Mouse (Mus musculus): ENCODE measurements around the gene Tlcd2.

The Tlcd2 gene

DNA sequence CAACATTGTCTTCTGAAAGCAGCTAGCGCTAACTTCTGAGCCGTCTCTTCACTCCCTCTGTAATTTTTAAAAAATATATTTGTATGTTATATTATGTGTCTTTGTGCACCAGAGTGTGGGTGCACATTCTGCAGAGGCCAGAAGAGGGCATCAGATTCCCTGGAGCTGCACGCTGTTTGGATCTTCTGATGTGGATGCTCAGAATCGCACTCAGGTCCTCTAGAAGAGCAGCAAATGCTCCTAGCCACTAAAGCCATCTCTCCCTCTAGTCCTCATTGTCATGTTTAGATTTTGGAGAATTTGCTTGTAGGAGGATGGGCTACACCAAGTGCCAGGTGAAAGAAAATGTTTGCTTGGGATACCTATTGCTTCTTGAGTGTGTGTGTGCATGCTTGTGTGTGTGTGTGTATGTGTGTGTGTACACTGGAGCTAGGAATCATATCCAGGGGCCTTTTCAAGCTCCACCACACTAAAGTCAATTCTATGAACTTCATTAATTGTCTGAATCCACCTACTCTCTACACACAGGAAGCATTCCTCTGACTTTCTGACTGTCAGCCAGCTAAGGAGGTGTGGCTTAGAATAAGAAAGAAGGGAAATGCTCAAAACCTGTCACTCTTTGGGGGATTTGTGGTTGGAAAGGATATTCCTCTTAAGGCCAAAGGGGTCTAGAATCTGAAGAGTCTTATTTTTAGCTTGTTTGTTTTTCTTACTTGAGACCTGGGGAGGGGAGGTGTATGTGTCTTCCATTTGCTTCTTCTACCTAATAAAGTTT, 5.4 kb downstream of the Tlcd2 start:
- DNase-seq (ENCODE audit: inconsistent ontology term) = peak; percentile 74

GRCm38 (mm10) chr11:75467512-75468215, 6.1 kb downstream of the Tlcd2 start:
- DNase-seq (ENCODE audit: inconsistent ontology term) = peak; percentile 79

DNA sequence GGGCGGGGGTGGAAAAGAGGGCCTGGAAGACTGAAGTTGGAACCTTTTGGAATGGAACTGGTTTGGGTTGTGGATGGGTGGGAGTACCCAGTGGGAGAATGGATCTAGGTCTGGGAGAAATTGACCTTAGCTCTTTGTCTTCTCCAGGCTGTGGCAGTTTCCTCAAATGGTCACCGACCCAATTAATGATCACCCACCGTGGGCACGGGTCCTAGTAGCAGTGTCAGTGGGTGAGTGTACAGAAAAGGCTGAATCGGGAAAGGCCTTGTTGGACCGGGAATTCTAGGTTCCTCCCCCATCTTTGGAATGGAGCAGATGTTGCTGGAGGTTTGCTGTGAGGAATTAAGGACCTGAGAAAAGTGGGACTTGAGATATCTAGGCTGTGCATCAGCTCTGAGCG, 6.9 kb downstream of the Tlcd2 start:
- no peak for DNase-seq (ENCODE audit: inconsistent ontology term)

- DNase-seq (ENCODE audit: inconsistent ontology term) = no peak
These were observed 7.7 kb downstream of the Tlcd2 start for GRCm38 (mm10) chr11:75469261-75469660.

DNA sequence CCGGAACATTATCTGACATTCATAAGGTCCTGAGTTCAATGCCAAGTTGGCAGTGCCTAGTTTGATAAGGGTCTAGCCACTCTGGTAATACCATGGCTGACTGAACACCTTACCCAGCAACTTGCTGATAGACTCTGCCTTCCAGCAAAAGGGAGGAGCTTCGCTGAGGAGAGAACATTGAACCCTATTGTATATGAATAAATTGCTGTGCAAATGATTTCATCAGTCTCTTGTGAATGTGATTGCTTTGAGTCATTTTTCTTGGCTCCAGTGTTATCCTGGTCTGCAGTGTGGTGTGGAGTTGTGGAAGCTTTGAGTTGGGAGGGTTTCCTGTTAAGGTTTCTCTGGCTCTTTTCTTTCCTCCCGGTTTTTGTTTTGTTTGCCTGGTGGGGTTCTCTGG, 9.2 kb downstream of the Tlcd2 start:
- DNase-seq (ENCODE audit: inconsistent ontology term) = peak; percentile 47

DNA sequence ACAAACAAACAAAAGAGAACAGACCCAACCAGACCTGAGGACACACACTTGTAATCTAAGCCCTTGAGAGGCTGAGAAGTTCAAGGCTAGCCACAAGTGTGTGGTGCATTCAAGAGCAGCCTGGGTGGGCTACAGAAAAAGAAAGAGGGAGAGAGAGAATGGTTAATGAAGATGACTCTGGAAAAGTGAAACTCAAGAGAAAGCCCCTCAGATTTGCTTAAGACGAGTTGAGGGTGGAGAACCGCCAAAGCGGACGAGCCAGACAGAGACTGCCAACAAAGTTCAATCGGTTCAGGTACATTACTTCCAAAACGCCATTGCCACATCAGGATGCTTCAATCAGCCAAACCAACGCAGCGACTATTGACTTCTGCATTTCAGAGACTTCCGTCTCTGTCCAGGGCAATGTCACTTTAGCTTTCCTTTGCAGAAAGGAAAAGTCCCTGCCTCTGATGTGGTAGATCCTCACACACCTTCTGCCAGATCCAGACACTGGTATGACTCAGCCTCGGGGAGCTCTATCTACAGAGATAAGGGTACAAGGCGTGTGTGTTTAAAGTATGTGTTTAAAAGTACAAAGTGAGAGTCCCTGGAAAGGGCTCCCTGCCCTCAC, 11.1 kb downstream of the Tlcd2 start:
- DNase-seq (ENCODE audit: inconsistent ontology term) = no peak

DNA sequence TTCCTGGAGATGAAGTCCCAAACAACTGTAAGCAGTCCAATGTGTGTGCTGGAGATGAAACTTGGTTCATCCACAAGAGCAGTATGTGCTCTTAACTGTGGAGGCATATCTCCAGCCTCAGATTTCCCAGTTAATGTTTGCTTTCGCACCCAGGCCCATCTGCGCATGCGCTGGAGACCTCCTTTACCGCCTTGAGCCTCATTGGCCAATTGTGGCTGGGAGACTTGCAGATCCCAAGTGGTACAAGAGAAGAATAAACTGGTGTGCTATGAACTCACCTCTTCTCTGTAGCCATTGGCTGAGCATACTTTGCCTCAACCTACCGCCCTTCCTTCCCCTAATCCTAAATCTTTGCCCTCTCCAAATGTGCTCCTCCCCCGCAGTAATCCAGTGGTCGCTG, 11.9 kb downstream of the Tlcd2 start:
- DNase-seq (ENCODE audit: inconsistent ontology term) = no peak

DNA sequence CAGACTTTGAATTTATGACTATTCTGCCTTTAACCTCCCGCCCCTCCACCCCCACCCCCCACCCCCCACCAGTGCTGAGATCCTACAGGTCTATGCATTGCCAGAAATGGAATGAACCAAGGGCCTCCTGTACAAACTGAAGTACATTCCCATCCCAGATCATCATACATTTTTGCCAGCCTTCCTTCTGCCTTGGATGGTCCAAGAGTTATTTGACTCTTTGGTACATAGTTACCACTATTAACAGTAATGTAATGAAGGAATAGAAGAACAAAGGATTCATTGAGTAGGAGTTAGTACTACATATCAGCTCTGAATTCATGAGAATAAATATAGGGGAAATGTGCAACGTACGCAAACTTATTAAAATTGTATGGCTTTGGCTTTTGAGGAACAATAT, 24.7 kb downstream of the Tlcd2 start:
- DNase-seq (ENCODE audit: inconsistent ontology term) = no peak

DNA sequence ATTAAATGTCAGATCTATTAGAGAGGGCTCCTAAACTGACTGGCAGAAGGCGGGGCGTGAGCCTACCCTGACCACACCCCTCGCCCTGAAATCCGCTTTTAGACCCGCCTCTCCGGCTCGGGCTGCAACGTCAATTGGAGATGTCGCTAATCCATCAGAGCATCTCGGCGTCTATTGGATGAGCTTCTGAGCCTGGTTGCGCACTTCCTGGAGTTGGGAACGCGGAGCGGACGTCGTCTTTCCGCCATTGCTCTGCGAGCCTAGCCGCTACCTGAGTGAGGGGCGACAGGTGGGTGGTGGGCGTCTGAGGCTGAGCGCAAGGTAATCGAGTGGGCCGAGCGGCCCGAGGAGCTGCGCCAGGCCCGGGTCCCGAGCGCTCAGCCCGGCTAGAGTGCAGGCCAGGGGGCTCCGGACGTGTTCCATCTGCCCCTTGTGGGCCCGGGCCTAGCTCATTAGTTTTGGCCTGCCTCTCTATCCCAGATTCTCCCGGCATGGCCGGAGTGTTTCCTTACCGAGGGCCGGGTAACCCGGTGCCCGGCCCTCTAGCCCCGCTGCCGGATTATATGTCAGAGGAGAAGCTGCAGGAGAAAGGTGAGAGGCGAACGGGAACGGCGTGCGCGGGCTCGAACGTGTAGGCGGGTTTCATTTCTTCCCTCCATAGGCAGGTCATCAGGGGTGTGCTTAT, 25.2 kb downstream of the Tlcd2 start, which contains the start of gene Prpf8:
Gene Prpf8 (plus strand): TSS at position 216 of the 685 bp plus-strand sequence.
- peak; percentile 96 for DNase-seq (ENCODE audit: inconsistent ontology term)

- DNase-seq (ENCODE audit: inconsistent ontology term) = no peak
These were observed 26.0 kb downstream of the Tlcd2 start for GRCm38 (mm10) chr11:75487496-75487895.

GRCm38 (mm10) chr11:75494296-75495049, 33.0 kb downstream of the Tlcd2 start:
- no peak for DNase-seq (ENCODE audit: inconsistent ontology term)

DNA sequence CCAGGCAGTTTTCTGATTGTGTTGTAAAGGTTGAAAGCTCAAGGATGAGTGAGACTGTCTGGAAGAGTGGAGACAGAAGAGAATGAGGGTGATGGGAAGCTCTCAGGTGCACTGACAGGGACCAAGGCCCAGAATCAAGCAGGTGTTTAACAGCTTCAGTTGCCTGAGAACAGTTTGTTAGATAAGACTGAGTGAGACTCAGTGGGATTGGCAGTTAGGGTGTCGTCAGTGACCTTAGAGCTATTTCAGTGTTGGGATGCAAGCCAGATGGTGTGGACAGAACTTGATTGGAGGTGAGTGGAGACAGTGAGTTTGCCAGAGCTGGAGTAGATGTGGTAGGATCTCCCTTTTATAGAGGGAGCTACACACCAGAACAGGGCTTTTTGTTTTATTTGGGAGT, 36.6 kb downstream of the Tlcd2 start:
- DNase-seq (ENCODE audit: inconsistent ontology term) = no peak

- no peak for DNase-seq (ENCODE audit: inconsistent ontology term)
These were observed 46.6 kb downstream of the Tlcd2 start for GRCm38 (mm10) chr11:75508162-75508561.

GRCm38 (mm10) chr11:75508904-75509303, 47.4 kb downstream of the Tlcd2 start:
- no peak for DNase-seq (ENCODE audit: inconsistent ontology term)

DNA sequence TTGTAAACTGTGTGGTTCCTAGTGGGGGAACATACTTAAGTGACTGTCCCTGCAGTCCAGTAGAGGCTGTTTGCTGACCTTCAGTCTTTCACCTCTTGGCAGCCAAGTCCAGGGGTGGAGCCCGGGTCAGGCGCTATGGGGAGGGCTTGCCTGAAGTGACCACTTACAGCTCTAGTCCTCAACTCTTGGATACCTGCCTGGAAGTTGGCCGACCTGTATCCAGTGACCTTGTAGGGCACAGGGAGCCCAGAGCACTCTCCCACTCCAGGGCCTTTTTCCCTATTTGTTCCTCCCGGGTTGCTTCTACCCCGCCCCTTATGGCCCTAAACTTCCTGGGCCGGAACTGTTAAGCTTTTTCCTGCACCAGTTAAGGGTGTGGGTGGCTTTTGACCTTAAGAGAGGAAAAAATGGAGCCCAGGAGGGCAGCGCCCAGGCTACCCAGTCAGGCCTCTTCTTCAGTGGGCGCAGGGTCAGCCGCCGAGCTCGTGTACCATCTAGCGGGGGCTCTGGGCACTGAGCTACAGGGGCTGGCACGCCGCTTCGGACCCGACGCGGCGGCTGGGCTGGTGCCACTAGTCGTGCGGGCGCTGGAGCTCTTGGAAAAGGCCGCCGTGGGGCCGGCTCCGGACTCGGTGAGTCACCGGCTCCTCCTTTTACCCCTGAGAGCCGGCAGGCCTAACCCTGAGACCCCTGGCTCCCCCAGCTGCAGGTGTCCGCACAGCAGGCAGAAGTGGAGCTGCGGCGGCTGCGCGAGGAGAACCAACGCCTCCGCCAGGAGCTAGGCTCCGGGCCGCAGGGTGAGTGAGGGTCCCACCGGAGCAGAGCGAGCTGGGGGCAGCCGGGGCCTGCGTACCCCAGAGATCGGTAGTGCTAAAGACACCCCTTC, 48.5 kb downstream of the Tlcd2 start, which contains the start of gene Rilp:
Gene Rilp (plus strand): TSS at position 354 of the 886 bp plus-strand sequence.
- DNase-seq (ENCODE audit: inconsistent ontology term) = peak; percentile 93

DNA sequence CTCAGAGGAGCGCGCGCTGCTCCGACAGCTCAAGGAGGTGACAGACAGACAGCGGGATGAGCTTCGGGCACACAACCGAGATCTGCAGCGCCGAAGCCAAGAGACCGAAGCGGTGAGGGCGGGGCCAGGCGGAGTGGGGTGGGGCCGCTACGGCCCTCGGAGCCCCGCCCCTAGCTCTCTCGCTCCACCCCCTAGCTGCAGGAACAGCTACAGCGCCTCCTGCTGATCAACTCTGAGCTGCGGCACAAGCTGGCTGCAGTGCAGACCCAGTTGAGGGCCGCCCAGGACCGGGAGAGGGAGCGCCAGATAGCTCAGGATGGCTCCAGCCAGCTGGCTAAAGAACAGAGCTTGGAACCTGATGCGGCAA, 49.1 kb downstream of the Tlcd2 start:
- DNase-seq (ENCODE audit: inconsistent ontology term) = peak; percentile 94

DNA sequence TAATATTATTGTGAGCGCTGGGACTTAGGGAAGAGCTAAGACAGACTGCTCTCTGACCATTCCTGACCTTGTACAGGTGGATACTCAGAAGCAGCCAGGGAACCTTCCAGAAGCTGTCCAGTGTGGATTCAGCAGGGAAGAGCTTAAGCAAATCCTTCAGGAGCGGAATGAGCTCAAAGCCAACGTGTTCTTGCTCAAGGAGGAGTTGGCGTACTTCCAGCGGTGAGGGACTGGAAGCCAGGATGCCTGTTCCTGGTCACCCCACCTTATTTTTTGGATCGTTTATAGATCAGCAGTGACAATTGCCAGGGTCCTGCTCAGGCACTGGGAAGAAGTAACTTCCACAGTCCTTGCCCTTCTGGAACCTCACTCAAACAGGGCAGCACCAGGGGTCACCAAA, 49.7 kb downstream of the Tlcd2 start:
- DNase-seq (ENCODE audit: inconsistent ontology term) = no peak

DNA sequence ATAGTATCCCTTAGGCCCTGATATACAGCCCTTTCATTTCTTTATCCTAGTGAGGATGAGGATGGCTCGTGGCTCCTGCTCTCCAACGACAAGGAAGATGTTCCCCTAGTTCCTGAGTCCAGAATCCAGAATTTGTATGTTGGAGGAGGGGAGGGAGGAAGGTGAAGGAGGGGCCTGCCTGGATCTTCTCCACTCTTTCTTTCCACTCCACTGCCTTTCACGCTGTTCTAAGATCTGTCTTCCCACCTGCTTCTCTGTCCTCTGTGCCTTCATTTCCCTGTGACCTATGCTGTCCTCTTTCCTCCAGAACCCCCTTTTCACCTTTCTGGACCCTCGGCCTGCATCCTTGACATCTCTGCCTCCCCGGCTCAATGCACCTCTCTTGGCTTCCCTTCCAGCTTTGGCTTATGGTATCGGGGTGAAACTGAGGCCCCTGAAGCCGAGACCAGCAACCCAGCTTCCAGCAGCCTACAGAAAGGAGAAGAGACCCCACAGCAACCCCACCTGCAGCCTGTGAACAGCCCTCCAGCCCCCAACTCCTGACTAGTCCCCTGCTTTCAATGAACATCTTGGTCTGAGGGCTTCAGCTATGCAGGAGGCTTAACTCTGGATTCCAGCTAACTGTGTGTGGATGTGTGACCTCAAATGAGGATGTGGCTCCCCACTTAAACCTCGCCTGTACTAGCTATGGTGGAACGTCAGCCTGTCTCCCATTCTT, 50.9 kb downstream of the Tlcd2 start:
- DNase-seq (ENCODE audit: inconsistent ontology term) = no peak

GRCm38 (mm10) chr11:75513336-75513735, 51.8 kb downstream of the Tlcd2 start, which contains the start of gene Scarf1:
Gene Scarf1, plus strand, starts transcription at chr11:75513540.
- no peak for DNase-seq (ENCODE audit: inconsistent ontology term)

- no peak for DNase-seq (ENCODE audit: inconsistent ontology term)
These were observed 53.7 kb downstream of the Tlcd2 start for GRCm38 (mm10) chr11:75515186-75515585.

All from Muller cell, postnatal 12 days (primary cell).